Mouse (Mus musculus): ENCODE data around the gene Pla2g12a. TPM values are rescaled to one million over a fixed set of nuclear protein-coding genes. Genes with fewer than 3 reads are reported as not detected.

Pla2g12a gene
- total and polyA plus RNA-seq, 2 experiments from 2014 or later = 28.5 to 53.3 TPM

- H3K4me1 ChIP-seq (ENCODE audit: insufficient read depth, low read length) = 0 out of 2 replicates have a peak, but pooled peaks cover 6% of the 10 kb centered on the region
- H3K4me2 ChIP-seq (ENCODE audit: low read depth, low read length) = no peak overlapping the region
- ATAC-seq (no peak), DNase-seq (ENCODE audit: low spot score) (no peak)
- no peak overlapping the region for H3K27ac ChIP-seq
- TF ChIP-seq CTCF (IDR thresholded peaks at IDR 0.05; ENCODE audit: low read depth) = no peak
- H3K27me3 ChIP-seq (ENCODE audit: insufficient read depth, low read length) = no peaks in the 10 kb centered on the region
- no peaks in the 10 kb centered on the region for H3K9me3 ChIP-seq (ENCODE audit: low read length)
- no peaks in the 10 kb centered on the region for H3K36me3 ChIP-seq (ENCODE audit: insufficient read depth, low read length)
- H3K4me3 ChIP-seq (ENCODE audit: low read length) = no peak overlapping the region
- 86% methylated on average over 7 of the region's 7 CpGs for WGBS
- H3K9ac ChIP-seq (replicated peaks; ENCODE audit: low read length) = no peak overlapping the region
Observed at GRCm38 (mm10) chr3:129904381-129905132, 26.2 kb downstream of the Pla2g12a start.

DNA sequence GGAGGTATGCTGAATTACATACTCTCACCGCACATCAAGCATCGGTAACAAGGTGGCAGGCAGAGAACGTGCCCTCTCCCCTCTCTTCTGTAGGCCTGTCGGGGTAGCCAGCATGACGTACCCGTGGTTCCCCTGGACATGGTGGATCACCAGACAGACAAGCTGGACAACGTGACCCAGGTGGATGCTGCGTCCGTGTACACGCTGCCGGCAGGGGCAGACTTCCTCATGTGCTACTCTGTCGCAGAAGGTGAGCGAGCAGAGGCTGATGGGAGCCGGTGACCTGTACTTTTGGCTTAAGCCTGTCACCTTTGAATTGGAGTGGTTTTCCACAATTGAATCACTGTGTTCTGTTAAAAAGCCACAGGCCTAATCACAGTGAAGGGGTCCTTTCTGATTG, 33.6 kb downstream of the Pla2g12a start:
- Histone ChIP-seq H3K4me1 (ENCODE audit: insufficient read depth, low read length) (no peaks in the 10 kb centered on the region), H3K36me3 (ENCODE audit: insufficient read depth, low read length) (peaks cover 4% of the 10 kb centered on the region; the same call in 1 of the 2 replicates), H3K4me2 (ENCODE audit: low read depth, low read length) (no peak overlapping the region), H3K9ac (replicated peaks; ENCODE audit: low read length) (no peak overlapping the region), H3K9me3 (ENCODE audit: low read length) (no peaks in the 10 kb centered on the region), H3K4me3 (ENCODE audit: low read length) (no peak overlapping the region), H3K27me3 (ENCODE audit: insufficient read depth, low read length) (no peaks in the 10 kb centered on the region), H3K27ac (no peak overlapping the region)
- DNase-seq (ENCODE audit: low spot score) = no peak
- WGBS = 94% methylated on average over 14 of the region's 14 CpGs
- no peak for ATAC-seq
- no peak for TF ChIP-seq CTCF (IDR thresholded peaks at IDR 0.05; ENCODE audit: low read depth)

- no peak for TF ChIP-seq CTCF (IDR thresholded peaks at IDR 0.05; ENCODE audit: low read depth)
- 93% methylated on average over 13 of the region's 13 CpGs for WGBS
- ATAC-seq = no peak
Observed at GRCm38 (mm10) chr3:129913241-129913640, 34.8 kb downstream of the Pla2g12a start.

DNA sequence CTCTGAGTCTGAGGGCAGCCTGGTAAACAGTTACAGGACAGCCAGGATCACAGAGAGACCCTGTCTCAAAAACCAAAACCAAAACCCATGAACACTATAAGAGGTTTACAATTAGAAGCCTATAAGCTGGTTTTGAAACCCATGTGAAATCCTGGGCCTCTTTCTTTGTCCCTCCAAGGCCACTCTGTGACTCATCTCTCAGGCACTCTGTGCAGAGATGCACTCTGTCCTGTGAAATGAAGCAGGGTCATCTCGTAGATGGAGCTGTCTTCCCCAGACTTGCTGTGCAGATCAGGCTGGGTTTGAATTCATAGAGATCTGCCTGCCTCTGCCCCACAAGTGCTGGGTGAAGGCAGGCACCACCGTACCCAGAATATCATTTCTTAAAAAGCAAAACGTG, 39.0 kb downstream of the Pla2g12a start:
- ATAC-seq (no peak), DNase-seq (ENCODE audit: low spot score) (no peak)
- Histone ChIP-seq H3K27ac (no peak overlapping the region), H3K27me3 (ENCODE audit: insufficient read depth, low read length) (no peaks in the 10 kb centered on the region), H3K4me2 (ENCODE audit: low read depth, low read length) (no peak overlapping the region), H3K9me3 (ENCODE audit: low read length) (no peaks in the 10 kb centered on the region), H3K9ac (replicated peaks; ENCODE audit: low read length) (no peak overlapping the region), H3K4me3 (ENCODE audit: low read length) (no peak overlapping the region), H3K36me3 (ENCODE audit: insufficient read depth, low read length) (no peaks in the 10 kb centered on the region; the same call in 1 of the 2 replicates), H3K4me1 (ENCODE audit: insufficient read depth, low read length) (no peaks in the 10 kb centered on the region)
- WGBS = 88% methylated on average over 3 of the region's 3 CpGs
- TF ChIP-seq CTCF (IDR thresholded peaks at IDR 0.05; ENCODE audit: low read depth) = no peak

More at GRCm38 (mm10) chr3:129913241-129913640, 34.8 kb downstream of the Pla2g12a start:
- Histone ChIP-seq H3K4me1 (ENCODE audit: insufficient read depth, low read length) (no peaks in the 10 kb centered on the region), H3K4me3 (ENCODE audit: low read length) (no peak overlapping the region), H3K4me2 (ENCODE audit: low read depth, low read length) (no peak overlapping the region), H3K9me3 (ENCODE audit: low read length) (no peaks in the 10 kb centered on the region), H3K9ac (replicated peaks; ENCODE audit: low read length) (no peak overlapping the region), H3K27me3 (ENCODE audit: insufficient read depth, low read length) (no peaks in the 10 kb centered on the region), H3K36me3 (ENCODE audit: insufficient read depth, low read length) (peaks cover 4% of the 10 kb centered on the region; the same call in 1 of the 2 replicates), H3K27ac (no peak overlapping the region)
- no peak for DNase-seq (ENCODE audit: low spot score)

GRCm38 (mm10) chr3:129918434-129918833, 40.0 kb downstream of the Pla2g12a start:
- Histone ChIP-seq H3K9me3 (ENCODE audit: low read length) (no peaks in the 10 kb centered on the region), H3K4me2 (ENCODE audit: low read depth, low read length) (no peak overlapping the region), H3K27ac (no peak overlapping the region), H3K27me3 (ENCODE audit: insufficient read depth, low read length) (no peaks in the 10 kb centered on the region), H3K4me1 (ENCODE audit: insufficient read depth, low read length) (no peaks in the 10 kb centered on the region), H3K9ac (replicated peaks; ENCODE audit: low read length) (no peak overlapping the region), H3K36me3 (ENCODE audit: insufficient read depth, low read length) (no peaks in the 10 kb centered on the region; the same call in 1 of the 2 replicates), H3K4me3 (ENCODE audit: low read length) (no peak overlapping the region)
- 15% methylated on average over 13 of the region's 13 CpGs for WGBS
- peak; percentile 86 for DNase-seq (ENCODE audit: low spot score)
- TF ChIP-seq CTCF (IDR thresholded peaks at IDR 0.05; ENCODE audit: low read depth) = peak; percentile 84
- peak; percentile 90 for ATAC-seq

DNA sequence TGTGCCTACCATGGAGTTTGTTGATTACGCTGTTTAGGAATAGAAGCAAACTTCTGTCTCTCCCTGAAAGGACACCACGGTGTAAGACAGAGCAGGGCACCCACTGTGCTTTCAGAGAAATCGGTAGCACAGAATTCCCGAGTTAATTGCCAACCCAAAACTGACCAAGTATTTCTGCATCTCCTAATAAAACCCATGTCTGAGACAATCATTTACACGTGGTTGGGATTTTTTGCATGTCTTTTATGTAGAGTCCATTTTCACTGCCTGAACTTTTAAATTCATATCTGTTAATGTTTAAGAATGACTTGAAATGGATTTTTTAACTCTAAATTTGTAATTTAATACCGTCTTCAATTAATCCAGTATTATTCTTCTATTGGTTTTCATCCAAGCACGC, 45.2 kb downstream of the Pla2g12a start:
- WGBS = 91% methylated on average over 7 of the region's 7 CpGs
- Histone ChIP-seq H3K36me3 (ENCODE audit: insufficient read depth, low read length) (no peaks in the 10 kb centered on the region), H3K4me3 (ENCODE audit: low read length) (no peak overlapping the region), H3K27me3 (ENCODE audit: insufficient read depth, low read length) (no peaks in the 10 kb centered on the region), H3K4me1 (ENCODE audit: insufficient read depth, low read length) (no peaks in the 10 kb centered on the region), H3K4me2 (ENCODE audit: low read depth, low read length) (no peak overlapping the region), H3K9me3 (ENCODE audit: low read length) (no peaks in the 10 kb centered on the region), H3K27ac (no peak overlapping the region), H3K9ac (replicated peaks; ENCODE audit: low read length) (no peak overlapping the region)
- no peak for DNase-seq (ENCODE audit: low spot score)
- no peak for TF ChIP-seq CTCF (IDR thresholded peaks at IDR 0.05; ENCODE audit: low read depth)
- no peak for ATAC-seq

DNA sequence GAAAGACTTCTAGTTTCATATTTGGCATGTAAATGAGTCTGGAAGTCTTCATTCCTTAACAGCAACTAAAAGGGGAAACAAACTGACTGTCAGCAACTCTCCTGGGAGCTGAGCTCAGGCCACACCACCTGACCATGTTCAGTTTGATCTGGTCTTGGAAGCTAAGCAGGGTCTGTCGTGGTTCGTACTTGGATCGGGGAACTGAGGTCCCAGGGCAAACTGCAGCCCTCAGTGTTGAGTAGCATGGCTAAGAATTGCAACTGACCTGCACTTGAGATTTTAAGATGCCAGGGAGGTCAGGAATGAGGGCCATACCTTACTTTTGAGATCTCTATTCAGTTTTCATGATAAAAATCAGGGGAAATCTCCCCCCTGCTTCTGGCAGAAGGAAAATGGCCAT, 47.5 kb downstream of the Pla2g12a start:
- 91% methylated on average over 3 of the region's 3 CpGs for WGBS
- TF ChIP-seq CTCF (IDR thresholded peaks at IDR 0.05; ENCODE audit: low read depth) = no peak

More for the DNA sequence above, 47.5 kb downstream of the Pla2g12a start:
- H3K4me3 ChIP-seq (ENCODE audit: low read length) = no peak overlapping the region
- no peak overlapping the region for H3K27ac ChIP-seq
- H3K9ac ChIP-seq (replicated peaks; ENCODE audit: low read length) = no peak overlapping the region
- DNase-seq (ENCODE audit: low spot score) = no peak
- H3K4me2 ChIP-seq (ENCODE audit: low read depth, low read length) = no peak overlapping the region
- no peaks in the 10 kb centered on the region for H3K9me3 ChIP-seq (ENCODE audit: low read length)
- no peaks in the 10 kb centered on the region for H3K27me3 ChIP-seq (ENCODE audit: insufficient read depth, low read length)
- H3K36me3 ChIP-seq (ENCODE audit: insufficient read depth, low read length) = no peaks in the 10 kb centered on the region
- no peaks in the 10 kb centered on the region for H3K4me1 ChIP-seq (ENCODE audit: insufficient read depth, low read length)
- no peak for ATAC-seq
